Mouse (Mus musculus) heart, embryonic 15.5 days (tissue): ENCODE results near the gene Lrrc4. TPM values are rescaled to one million over a fixed set of nuclear protein-coding genes. Genes with fewer than 3 reads are reported as not detected.
A peak's percentile ranks its signal among the peaks of the same experiment; 100 is the strongest.

Experiments
- ATAC-seq: fragments of 200-750 bp; cut with Nextera tagmentation; replicated peaks from 2 replicates; pipeline ENCODE4 v1.8.0; 2017; ENCODE audit warnings: low read depth, moderate TSS enrichment; ENCODE audit not compliant: insufficient number of reproducible peaks, insufficient read depth, low FRiP score
- H3K27ac ChIP-seq: fragments of 300-500 bp; sonication (generic); 2 replicates; pipeline ENCODE4 v1.5.1; 2015; ENCODE audit warnings: mild to moderate bottlenecking, inconsistent platforms
- H3K27me3 ChIP-seq: fragments of 300-500 bp; sonication (generic); 2 replicates; pipeline ENCODE4 v1.6.1; 2015; ENCODE audit warnings: inconsistent platforms
- H3K36me3 ChIP-seq: fragments of 300-500 bp; sonication (generic); 2 replicates; pipeline ENCODE4 v1.6.1; 2015; ENCODE audit warnings: mild to moderate bottlenecking, inconsistent platforms
- H3K4me1 ChIP-seq: fragments of 300-500 bp; sonication (generic); replicated peaks from 2 replicates; pipeline ENCODE4 v1.6.1; 2015; ENCODE audit warnings: inconsistent platforms
- H3K4me2 ChIP-seq: fragments of 300-500 bp; sonication (generic); 2 replicates; pipeline ENCODE4 v1.6.1; 2015; ENCODE audit warnings: inconsistent platforms, mild to moderate bottlenecking, moderate library complexity
- H3K4me3 ChIP-seq: fragments of 300-500 bp; sonication (generic); 2 replicates; pipeline ENCODE4 v1.5.1; 2015; ENCODE audit warnings: mild to moderate bottlenecking, inconsistent platforms
- H3K9ac ChIP-seq: fragments of 300-500 bp; sonication (generic); 2 replicates; pipeline ENCODE4 v1.6.1; 2015; ENCODE audit warnings: mild to moderate bottlenecking, inconsistent platforms
- H3K9me3 ChIP-seq: fragments of 300-500 bp; sonication (generic); replicated peaks from 2 replicates; pipeline ENCODE4 v1.6.1; 2016; ENCODE audit warnings: inconsistent platforms
- WGBS: fragments of 180-500 bp; shearing (Covaris S2); methylation state at CpG from one replicate; pipeline ENCODE4 v1.1.7; 2015; ENCODE audit warnings: mixed read lengths; 5-methylcytosine and 5-hydroxymethylcytosine counted together
- polyA plus RNA-seq: library from polyadenylated mRNA; unstranded; fragments of >200 nt; fragmentation: Nextera tagmentation; extraction: Ambion mirVana; gene quantifications from 2 replicates; pipeline ENCODE4 v1.2.1, GENCODE M21; 2015

Lrrc4 gene
- polyA plus RNA-seq, 1 experiment from 2014 or later = 0.30 TPM

DNA sequence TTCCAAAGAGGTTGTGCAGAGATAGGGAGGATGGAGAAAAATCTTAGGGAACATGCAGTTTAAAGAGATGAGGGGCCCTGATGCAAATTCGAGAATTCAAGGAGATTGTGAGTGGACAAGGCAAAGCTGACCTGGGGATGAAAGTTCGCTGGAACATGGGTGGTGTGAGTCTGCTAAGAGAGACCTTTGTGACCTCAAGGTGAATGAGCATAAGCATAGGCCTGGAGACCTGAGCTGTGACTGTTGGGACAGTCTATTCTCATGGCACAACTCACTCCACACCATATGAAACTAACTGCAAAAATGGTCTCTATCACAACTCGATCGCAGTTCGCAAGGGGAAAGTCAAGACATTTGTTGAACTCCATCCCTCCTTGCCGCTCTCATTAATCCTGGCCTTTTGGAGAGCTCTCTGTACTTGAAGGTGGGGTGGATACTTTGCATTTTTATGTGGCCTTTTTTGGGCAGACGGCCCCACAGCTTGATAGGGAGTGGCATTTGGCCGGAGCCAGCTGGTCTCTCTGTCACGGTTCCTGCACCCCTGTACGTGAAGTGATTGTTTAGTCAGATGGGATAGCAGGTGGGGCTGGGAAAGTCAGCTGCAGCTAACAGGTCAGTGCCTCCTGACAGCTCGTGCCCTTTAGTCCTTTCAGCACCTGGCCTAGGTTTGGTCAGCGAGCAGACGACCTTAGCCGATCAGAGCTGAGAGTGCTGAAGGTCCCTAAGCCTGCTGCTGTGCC lies 83.4 kb downstream of the Lrrc4 start:
- no peak overlapping the region for H3K4me2 ChIP-seq
- no peaks in the 10 kb centered on the region for H3K36me3 ChIP-seq
- ATAC-seq = no peak
- H3K27ac ChIP-seq = no peak overlapping the region
- H3K4me1 ChIP-seq = peaks cover 5% of the 10 kb centered on the region
- 63% methylated on average over 14 of the region's 14 CpGs for WGBS
- H3K4me3 ChIP-seq = no peak overlapping the region
- H3K9me3 ChIP-seq = no peaks in the 10 kb centered on the region
- H3K9ac ChIP-seq = no peak overlapping the region
- no peaks in the 10 kb centered on the region for H3K27me3 ChIP-seq

DNA sequence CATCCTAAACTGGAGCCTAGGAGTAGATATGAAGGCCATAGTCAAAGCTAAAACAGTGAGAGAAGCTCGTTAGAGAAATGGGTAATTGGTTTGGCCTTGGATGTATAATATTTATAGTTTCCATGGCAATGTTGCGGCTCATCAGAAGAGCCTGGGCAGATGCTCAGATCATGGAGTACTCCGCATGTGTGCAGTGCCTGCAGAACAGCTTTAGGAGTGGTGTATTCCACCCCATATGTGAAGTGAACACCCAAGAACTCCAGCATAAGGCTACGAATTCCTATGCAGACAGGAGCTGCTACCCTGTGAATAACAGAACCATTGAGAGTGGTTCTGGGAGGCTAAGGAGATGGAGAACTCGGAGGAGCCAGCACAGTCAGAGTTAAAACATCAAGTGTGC lies 84.5 kb downstream of the Lrrc4 start:
- Histone ChIP-seq H3K4me3 (no peak overlapping the region), H3K9me3 (no peaks in the 10 kb centered on the region), H3K9ac (no peak overlapping the region), H3K27ac (no peak overlapping the region), H3K4me2 (no peak overlapping the region), H3K4me1 (peaks cover 9% of the 10 kb centered on the region), H3K36me3 (no peaks in the 10 kb centered on the region), H3K27me3 (no peaks in the 10 kb centered on the region)
- no peak for ATAC-seq
- 92% methylated on average over 5 of the region's 5 CpGs for WGBS

DNA sequence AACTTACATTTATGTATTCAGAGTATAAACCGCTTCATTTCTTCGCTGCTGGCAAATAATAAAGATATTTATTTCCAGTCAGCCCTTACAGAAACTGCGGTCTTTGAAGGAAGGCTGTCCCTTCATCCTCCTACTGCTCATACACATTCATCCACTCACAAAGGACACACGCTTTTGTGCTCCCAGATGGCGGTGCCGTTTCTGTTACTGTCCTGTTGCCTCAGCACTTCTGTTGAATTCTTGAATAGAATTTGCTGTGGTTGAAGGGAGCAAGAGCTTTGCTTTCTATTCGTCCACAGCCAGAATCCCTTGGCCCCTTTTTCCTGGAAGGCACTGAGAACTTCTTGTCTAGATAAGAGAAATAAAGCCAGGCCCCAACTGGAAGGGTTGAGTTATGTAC lies 85.7 kb downstream of the Lrrc4 start:
- H3K9ac ChIP-seq = no peak overlapping the region
- 89% methylated on average over 7 of the region's 7 CpGs for WGBS
- no peaks in the 10 kb centered on the region for H3K9me3 ChIP-seq
- H3K4me3 ChIP-seq = no peak overlapping the region
- ATAC-seq = no peak
- no peak overlapping the region for H3K4me2 ChIP-seq
- H3K4me1 ChIP-seq = peaks cover 9% of the 10 kb centered on the region
- no peaks in the 10 kb centered on the region for H3K36me3 ChIP-seq
- H3K27ac ChIP-seq = no peak overlapping the region
- H3K27me3 ChIP-seq = no peaks in the 10 kb centered on the region

DNA sequence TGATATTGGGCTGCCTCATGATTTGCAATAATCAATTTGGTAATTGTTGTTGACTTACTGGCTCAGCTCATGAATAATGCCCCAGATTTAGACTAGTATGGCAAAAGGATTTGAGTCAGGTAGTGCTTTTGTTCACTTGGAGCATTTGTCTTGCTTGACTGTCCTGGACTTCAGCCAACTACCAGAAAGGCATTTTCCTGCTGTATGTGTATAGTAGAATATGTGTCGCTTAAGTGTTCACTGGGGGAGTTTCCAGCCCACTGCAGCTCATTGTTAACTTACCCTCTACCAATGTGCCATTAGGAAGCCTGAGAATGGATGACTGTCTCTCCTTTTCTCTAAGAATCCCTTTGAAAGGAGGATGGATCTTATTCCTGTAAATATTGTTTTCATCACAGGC lies 88.0 kb downstream of the Lrrc4 start:
- no peak for ATAC-seq
- H3K4me1 ChIP-seq = peaks cover 9% of the 10 kb centered on the region

DNA sequence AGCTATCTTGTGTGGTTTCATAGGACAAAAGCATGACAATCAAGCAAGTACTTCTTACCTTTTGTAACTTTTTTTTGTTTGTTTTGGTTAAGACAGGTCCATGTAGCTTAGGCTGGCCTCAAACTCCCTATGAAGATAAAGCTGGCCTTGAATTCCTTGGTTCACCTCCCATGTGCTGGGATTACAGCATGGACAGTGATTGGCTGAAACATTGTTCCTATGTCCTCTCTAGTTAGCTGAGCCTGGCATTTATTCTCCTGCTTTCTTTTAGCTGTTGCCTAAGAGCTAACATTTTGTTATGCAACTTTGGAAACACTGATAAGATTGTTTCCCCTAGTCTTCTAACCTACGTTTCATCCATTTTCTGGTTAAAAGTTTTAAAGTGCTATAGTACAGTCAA lies 93.9 kb downstream of the Lrrc4 start:
- H3K9ac ChIP-seq = no peak overlapping the region
- no peak overlapping the region for H3K4me3 ChIP-seq
- H3K4me2 ChIP-seq = no peak overlapping the region
- H3K4me1 ChIP-seq = no peaks in the 10 kb centered on the region
- H3K36me3 ChIP-seq = no peaks in the 10 kb centered on the region
- no peak for ATAC-seq
- H3K27me3 ChIP-seq = no peaks in the 10 kb centered on the region
- H3K9me3 ChIP-seq = no peaks in the 10 kb centered on the region
- H3K27ac ChIP-seq = no peak overlapping the region
- WGBS = 52% methylated on average over 1 of the region's 1 CpGs

More for the DNA sequence above, 88.0 kb downstream of the Lrrc4 start:
- Histone ChIP-seq H3K27ac (peak overlapping the region; percentile 43; the same call in 1 of the 2 replicates), H3K9me3 (no peaks in the 10 kb centered on the region), H3K4me2 (no peak overlapping the region), H3K9ac (no peak overlapping the region), H3K4me3 (no peak overlapping the region), H3K36me3 (no peaks in the 10 kb centered on the region), H3K27me3 (no peaks in the 10 kb centered on the region)
- 8% methylated on average over 1 of the region's 1 CpGs for WGBS

DNA sequence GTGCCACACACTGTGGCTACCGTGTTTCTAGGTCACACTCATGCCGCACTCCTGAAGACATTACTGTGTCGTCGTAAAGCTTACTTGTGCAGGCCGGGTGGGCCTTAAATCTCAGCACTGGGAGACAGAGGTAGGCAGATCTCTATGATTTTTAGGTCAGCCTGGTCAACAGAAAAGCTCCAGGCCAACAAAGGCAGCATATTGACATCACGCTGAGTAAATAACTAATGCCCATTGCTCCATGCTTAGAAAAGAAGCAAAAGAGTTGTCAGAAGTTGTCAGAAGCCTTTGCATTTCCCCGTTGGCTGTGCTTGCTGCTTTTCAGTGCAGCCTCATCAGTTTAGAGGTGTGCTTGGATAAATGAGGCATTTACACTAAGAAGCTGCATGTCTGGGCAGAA lies 94.9 kb downstream of the Lrrc4 start:
- H3K9me3 ChIP-seq = no peaks in the 10 kb centered on the region
- no peak overlapping the region for H3K4me2 ChIP-seq
- H3K9ac ChIP-seq = no peak overlapping the region
- peaks cover 3% of the 10 kb centered on the region for H3K4me1 ChIP-seq
- no peak overlapping the region for H3K27ac ChIP-seq
- ATAC-seq = no peak
- no peak overlapping the region for H3K4me3 ChIP-seq
- no peaks in the 10 kb centered on the region for H3K36me3 ChIP-seq
- no peaks in the 10 kb centered on the region for H3K27me3 ChIP-seq
- WGBS = 86% methylated on average over 7 of the region's 7 CpGs

DNA sequence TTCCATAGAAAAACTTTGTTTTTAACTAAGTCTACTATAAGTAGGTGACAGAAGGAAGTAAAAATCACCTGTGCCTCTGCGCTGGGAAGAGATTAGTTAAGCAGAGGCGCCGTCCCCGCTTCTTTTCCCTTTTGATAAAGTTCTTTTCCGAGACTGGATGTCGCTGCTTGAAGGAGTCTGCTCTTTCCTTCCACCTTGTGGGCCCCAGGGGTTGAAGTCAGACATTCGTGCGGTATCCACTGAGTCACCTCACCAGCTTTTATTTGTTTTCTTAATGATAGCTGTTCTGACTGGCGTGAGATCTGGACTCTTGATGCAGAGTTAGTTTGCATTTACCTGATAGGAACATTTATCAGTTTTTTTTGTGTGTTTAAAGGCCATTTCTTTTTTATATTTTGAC lies 96.4 kb downstream of the Lrrc4 start:
- no peak for ATAC-seq
- no peaks in the 10 kb centered on the region for H3K9me3 ChIP-seq
- H3K27ac ChIP-seq = no peak overlapping the region
- no peaks in the 10 kb centered on the region for H3K36me3 ChIP-seq
- no peaks in the 10 kb centered on the region for H3K27me3 ChIP-seq
- H3K4me3 ChIP-seq = no peak overlapping the region
- peaks cover 7% of the 10 kb centered on the region for H3K4me1 ChIP-seq
- H3K9ac ChIP-seq = no peak overlapping the region
- no peak overlapping the region for H3K4me2 ChIP-seq
- WGBS = 50% methylated on average over 9 of the region's 9 CpGs

DNA sequence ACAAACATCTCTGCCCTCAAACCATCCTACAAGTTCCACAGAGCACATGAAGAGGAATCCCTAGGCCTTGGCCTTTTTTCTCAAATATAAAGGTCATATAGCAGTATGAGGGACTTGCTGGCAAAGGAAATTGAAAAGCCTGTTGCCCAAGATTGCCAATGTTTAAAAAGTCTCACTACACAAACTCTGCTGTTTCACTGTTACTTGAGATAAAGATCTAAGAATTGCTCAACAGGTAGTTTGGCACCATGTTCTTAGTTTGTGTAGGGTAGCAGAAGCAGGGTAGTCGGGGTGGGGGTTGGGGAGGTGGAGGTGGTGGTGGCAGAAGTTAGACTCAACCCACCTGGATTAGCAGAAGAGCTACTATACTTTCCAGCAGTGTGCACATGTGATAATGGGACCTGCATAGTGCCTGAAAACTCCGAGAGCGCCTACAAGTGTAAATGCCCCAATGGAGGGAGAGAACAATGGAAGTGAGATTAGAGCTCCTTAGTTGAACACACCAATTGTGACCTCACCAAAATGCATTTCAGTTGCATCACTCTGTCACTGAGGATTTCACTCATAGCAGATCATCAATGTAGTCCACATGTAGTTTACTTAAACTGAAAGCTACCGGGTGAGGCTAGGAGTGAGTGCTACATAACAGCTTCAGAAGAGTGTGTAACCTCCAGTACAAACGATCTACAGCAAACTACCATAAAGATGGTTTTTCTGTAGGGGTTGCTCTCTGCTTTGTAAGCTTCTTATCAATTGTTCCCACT lies 97.5 kb downstream of the Lrrc4 start:
- Histone ChIP-seq H3K4me2 (no peak overlapping the region), H3K27me3 (no peaks in the 10 kb centered on the region), H3K27ac (no peak overlapping the region), H3K9me3 (no peaks in the 10 kb centered on the region), H3K36me3 (no peaks in the 10 kb centered on the region), H3K9ac (no peak overlapping the region), H3K4me1 (peaks cover 10% of the 10 kb centered on the region), H3K4me3 (no peak overlapping the region)
- WGBS = 72% methylated on average over 5 of the region's 5 CpGs
- no peak for ATAC-seq

DNA sequence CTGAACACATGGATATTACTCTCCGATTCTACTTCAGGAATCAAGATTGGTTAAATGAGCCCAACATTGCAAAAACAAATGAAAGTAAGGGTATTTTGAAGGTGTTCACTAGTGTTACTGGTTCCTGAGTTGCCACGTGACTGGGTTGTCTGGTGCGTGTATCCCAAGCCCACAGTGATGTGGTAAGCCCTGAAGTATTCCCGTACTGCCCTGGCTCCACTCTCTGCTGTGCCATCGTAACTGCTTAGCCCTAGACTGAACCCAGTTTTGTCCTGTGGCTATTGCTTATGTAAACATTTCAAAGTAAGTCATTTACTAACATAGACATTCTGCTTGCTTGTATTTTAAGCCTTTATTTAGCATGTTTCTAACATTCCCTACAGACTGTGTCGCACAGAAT lies 100.3 kb downstream of the Lrrc4 start:
- 82% methylated on average over 6 of the region's 6 CpGs for WGBS
- no peaks in the 10 kb centered on the region for H3K27me3 ChIP-seq
- H3K27ac ChIP-seq = no peak overlapping the region
- no peaks in the 10 kb centered on the region for H3K9me3 ChIP-seq
- H3K4me2 ChIP-seq = no peak overlapping the region
- H3K9ac ChIP-seq = no peak overlapping the region
- no peak overlapping the region for H3K4me3 ChIP-seq
- H3K4me1 ChIP-seq = peaks cover 10% of the 10 kb centered on the region
- no peak for ATAC-seq
- no peaks in the 10 kb centered on the region for H3K36me3 ChIP-seq

DNA sequence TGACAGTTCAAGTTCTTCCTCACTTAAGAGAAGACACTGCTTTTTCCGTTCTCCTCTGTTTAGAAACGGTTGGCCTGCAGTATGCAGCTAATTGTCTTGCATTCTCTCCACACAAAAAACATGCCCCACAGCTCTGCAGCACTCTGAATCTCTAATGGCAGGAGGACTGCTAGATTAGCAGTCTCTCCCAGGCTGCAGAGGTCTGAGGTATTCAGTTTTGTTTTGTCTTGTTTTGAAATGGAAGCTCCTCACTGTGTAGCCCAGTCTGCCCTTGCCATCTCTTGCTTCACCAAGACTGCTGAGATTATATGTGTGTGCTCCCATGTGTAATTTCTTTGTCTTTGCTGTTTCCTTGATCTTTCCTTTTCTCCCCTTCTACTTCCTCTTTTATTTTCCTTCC lies 101.9 kb downstream of the Lrrc4 start:
- Histone ChIP-seq H3K9ac (no peak overlapping the region), H3K4me1 (peaks cover 10% of the 10 kb centered on the region), H3K36me3 (no peaks in the 10 kb centered on the region), H3K27ac (no peak overlapping the region), H3K4me2 (no peak overlapping the region), H3K4me3 (no peak overlapping the region), H3K27me3 (no peaks in the 10 kb centered on the region), H3K9me3 (no peaks in the 10 kb centered on the region)
- WGBS = 27% methylated on average over 2 of the region's 2 CpGs
- ATAC-seq = no peak

DNA sequence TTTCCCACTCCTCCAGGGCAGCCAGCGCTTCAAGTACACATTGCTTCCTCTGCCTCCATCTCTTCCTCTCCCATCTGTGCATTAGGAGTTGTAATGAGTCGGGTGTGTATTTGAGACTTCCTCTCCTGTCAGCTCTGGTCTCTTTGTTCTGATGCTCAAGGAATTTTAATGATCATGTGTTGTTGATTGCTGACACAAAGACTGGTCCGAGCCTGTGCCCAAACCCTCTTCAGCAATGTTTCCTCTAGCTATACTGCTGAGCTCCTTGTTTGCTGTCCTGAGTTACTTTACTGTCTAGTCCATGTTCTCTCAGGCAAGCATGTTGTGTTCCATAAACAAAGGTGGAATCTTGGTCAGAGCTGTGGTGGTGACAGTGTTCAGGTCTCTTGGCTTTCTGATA lies 102.3 kb downstream of the Lrrc4 start:
- Histone ChIP-seq H3K9ac (no peak overlapping the region), H3K9me3 (no peaks in the 10 kb centered on the region), H3K27me3 (no peaks in the 10 kb centered on the region), H3K4me2 (no peak overlapping the region), H3K4me3 (no peak overlapping the region), H3K27ac (no peak overlapping the region), H3K4me1 (peaks cover 10% of the 10 kb centered on the region), H3K36me3 (no peaks in the 10 kb centered on the region)
- WGBS = 31% methylated on average over 3 of the region's 3 CpGs
- ATAC-seq = no peak

DNA sequence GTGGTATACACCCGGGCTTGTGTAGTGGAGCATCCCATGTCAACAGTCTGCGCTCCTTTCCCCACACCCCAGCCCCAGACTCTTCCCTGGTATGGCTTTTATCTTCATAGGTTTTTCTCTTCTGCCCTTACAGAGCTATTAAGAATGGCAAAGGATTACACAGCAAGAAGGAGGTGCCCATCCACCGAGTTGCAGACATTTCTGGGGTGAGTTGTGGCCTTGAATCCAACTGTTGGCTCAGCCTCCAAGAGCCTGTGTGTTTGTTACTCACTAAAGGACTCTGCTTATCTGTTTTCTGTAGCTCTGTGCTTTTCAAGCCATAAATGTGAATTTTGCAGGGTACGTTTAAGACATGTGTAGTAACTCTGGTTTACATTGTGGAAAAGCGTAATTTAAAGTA lies 106.8 kb downstream of the Lrrc4 start:
- H3K27me3 ChIP-seq = no peaks in the 10 kb centered on the region
- no peaks in the 10 kb centered on the region for H3K36me3 ChIP-seq
- H3K27ac ChIP-seq = no peak overlapping the region
- no peak for ATAC-seq
- no peaks in the 10 kb centered on the region for H3K9me3 ChIP-seq
- WGBS = 85% methylated on average over 5 of the region's 5 CpGs
- no peak overlapping the region for H3K9ac ChIP-seq
- peaks cover 3% of the 10 kb centered on the region for H3K4me1 ChIP-seq
- H3K4me3 ChIP-seq = no peak overlapping the region
- H3K4me2 ChIP-seq = no peak overlapping the region
